Mouse (Mus musculus): ENCODE measurements around the gene Rflna. TPM values are rescaled to one million over a fixed set of nuclear protein-coding genes. Genes with fewer than 3 reads are reported as not detected.

Rflna gene
- 0.32 TPM for polyA plus RNA-seq (2012; fragmentation: generic; extraction: Trizol)

DNA sequence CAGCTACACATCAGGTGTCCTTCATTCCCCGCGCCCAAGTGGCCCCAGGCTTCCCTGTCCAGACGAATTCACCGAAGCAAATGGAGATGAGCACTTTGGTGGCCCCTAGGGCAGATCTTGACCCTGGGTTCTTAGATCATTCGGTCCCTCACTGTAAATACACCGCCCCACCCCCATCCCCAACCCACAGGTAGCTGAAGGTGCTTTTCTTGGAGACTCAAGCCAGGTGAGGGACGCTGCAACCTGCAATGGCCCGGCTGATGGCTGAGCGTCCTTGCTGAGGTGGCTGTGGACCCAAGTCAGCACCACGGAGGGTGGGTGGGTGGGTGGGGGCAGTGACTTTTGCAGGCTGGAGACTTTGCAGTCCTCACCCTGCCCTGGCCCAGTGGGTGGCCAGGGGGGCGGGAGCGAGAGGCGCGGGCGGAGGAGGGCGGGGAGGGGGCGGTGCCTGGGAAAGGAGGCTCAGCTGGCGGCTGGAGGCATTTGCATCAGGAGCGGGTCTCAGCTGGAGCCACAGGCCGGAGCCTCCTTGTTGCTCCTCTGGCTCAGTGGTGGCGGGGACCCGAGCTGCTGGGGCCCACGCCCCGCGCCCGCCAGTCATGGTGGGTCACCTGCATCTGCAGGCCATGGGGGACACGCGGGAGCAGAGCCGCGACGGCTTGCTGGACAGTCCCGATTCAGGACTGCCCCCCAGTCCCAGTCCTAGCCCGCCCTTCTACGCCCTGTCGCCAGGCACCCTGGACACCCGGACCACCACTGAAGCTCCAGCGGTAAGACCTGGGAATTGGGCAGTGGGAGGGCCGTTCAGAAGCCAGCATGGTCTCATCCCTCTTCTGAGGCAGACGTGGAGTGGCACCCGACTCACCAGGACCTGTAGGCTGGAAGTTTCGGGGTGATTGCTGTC is at the start of gene Rflna:
Rflna (plus strand) TSS at position 253 of the 904 bp plus-strand sequence.
- Histone ChIP-seq H3K4me3 (no peak within 1 kb of the TSS), H3K79me2 (ENCODE audit: control insufficient read depth, insufficient read depth) (no peaks in the 10 kb centered on the region), H3K4me2 (ENCODE audit: low read depth) (no peak within 1 kb of the TSS), H3K36me3 (ENCODE audit: control insufficient read depth, insufficient read depth) (no peaks in the 10 kb centered on the region), H3ac (ENCODE audit: control insufficient read depth, insufficient read length) (no peak within 1 kb of the TSS), H3K27me3 (ENCODE audit: control insufficient read depth, insufficient read depth, insufficient read length) (no peaks in the 10 kb centered on the region)
- TF ChIP-seq REST (IDR thresholded peaks at IDR 0.05; ENCODE audit: insufficient read depth, insufficient read length) (no peak), USF1 (IDR thresholded peaks at IDR 0.05; ENCODE audit: low read depth) (no peak), POLR2A (IDR thresholded peaks at IDR 0.05; ENCODE audit: insufficient read length, low read depth) (no peak), POLR2AphosphoS2 (IDR thresholded peaks at IDR 0.05; ENCODE audit: insufficient read length, low read depth) (no peak), SRF (IDR thresholded peaks at IDR 0.05; ENCODE audit: control insufficient read depth, insufficient read length, low read depth) (no peak), E2F4 (IDR thresholded peaks at IDR 0.05; ENCODE audit: insufficient read depth) (no peak), TCF12 (IDR thresholded peaks at IDR 0.05; ENCODE audit: insufficient read depth, poor library complexity, severe bottlenecking) (no peak), CEBPB (IDR thresholded peaks at IDR 0.05; ENCODE audit: insufficient read depth, poor library complexity, severe bottlenecking) (no peak)

DNA sequence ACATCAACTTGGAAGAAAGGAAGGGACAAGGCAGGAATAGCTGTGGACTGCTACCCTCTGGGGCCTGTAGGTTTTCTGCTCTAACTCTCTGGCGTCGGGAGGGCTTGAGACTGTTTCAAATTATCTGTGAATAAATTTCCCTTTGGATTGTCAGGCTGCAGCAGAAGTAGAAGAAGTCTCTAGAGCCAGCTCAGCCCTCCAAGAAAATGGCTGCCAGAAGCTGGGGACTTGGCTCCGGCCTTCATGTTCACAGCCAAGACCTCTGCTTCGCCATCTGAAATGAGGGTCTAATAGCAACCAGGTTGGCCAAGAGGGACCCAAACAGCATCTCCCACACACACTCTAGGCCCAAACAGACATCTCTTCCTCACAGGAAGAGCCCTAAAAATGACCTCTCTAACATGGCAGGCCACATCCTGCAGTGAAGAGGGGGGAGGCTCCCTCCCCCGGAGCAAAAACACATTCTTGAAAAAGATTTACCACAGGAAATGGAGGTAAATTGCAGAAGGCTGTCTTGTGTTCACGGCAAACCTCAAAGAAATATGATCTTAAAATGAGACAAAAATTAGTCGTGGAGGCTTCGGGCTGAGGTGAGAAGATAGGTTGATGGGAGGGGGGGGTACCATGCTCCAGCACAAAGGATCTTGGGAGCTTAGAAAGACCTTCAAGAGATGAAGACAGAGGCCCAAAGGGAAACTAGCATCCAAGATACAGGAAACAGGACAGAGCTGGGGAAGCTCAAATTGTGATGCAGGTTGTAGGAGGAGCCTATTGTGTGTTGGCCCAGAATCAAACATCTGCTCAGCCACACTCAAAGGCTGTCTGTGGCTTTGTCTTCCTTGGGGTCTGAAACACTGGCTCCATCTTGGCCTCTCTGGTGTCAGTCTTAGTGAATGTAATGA is 48.4 kb upstream of the Rflna start:
- H3ac ChIP-seq (ENCODE audit: control insufficient read depth, insufficient read length): no peak overlapping the region
- H3K4me2 ChIP-seq (ENCODE audit: low read depth): no peak overlapping the region
- TF ChIP-seq POLR2A (IDR thresholded peaks at IDR 0.05; ENCODE audit: insufficient read length, low read depth) (no peak), TCF3 (IDR thresholded peaks at IDR 0.05; ENCODE audit: insufficient read length, low read depth) (no peak), MYOG (IDR thresholded peaks at IDR 0.05; ENCODE audit: control insufficient read depth in 1 of 3, insufficient read depth in 1 of 3, insufficient read length in 2 of 3, low read depth in 2 of 3) (no peak), USF1 (IDR thresholded peaks at IDR 0.05; ENCODE audit: low read depth) (no peak), MYOD1 (IDR thresholded peaks at IDR 0.05; ENCODE audit: control insufficient read depth in 1 of 3, insufficient read length in 2 of 3, low read depth in 2 of 3) (no peak), REST (IDR thresholded peaks at IDR 0.05; ENCODE audit: insufficient read depth, insufficient read length) (no peak), TCF12 (IDR thresholded peaks at IDR 0.05; ENCODE audit: insufficient read depth, poor library complexity, severe bottlenecking) (no peak), SRF (IDR thresholded peaks at IDR 0.05; ENCODE audit: control insufficient read depth, insufficient read length, low read depth) (no peak), POLR2AphosphoS2 (IDR thresholded peaks at IDR 0.05; ENCODE audit: insufficient read length, low read depth) (no peak), MAX (IDR thresholded peaks at IDR 0.05; ENCODE audit: low read depth) (no peak), CEBPB (IDR thresholded peaks at IDR 0.05; ENCODE audit: insufficient read depth, poor library complexity, severe bottlenecking) (no peak), E2F4 (IDR thresholded peaks at IDR 0.05; ENCODE audit: insufficient read depth) (no peak)
- no peak overlapping the region for H3K4me3 ChIP-seq
- no peaks in the 10 kb centered on the region for H3K79me2 ChIP-seq (ENCODE audit: control insufficient read depth, insufficient read depth)
- no peaks in the 10 kb centered on the region for H3K27me3 ChIP-seq (ENCODE audit: control insufficient read depth, insufficient read depth, insufficient read length)
- H3K36me3 ChIP-seq (ENCODE audit: control insufficient read depth, insufficient read depth): no peaks in the 10 kb centered on the region

DNA sequence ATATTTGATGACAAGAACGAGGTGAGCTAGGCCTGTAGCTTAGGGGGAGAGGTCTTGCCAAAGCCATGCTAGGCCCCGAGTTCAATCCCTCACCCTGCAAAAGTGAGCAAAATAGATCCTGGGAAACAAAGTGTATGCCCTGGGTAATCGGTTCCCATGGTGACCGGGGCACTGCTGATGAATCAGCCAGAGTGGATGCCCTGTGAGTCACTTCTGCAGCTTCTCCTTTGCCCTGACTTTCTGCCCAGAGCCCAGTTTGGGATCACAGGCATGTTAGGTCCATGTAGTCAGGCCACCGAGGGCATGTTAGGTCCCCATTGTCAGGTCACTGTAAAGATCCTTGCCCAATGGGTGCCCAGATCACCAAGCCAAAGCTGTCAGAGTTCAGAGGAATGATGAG is 45.5 kb upstream of the Rflna start:
- Histone ChIP-seq H3K79me2 (ENCODE audit: control insufficient read depth, insufficient read depth) (no peaks in the 10 kb centered on the region), H3K36me3 (ENCODE audit: control insufficient read depth, insufficient read depth) (no peaks in the 10 kb centered on the region), H3K4me2 (ENCODE audit: low read depth) (peak overlapping the region; percentile 42), H3K4me3 (no peak overlapping the region), H3ac (ENCODE audit: control insufficient read depth, insufficient read length) (no peak overlapping the region), H3K27me3 (ENCODE audit: control insufficient read depth, insufficient read depth, insufficient read length) (no peaks in the 10 kb centered on the region)
- TF ChIP-seq CEBPB (IDR thresholded peaks at IDR 0.05; ENCODE audit: insufficient read depth, poor library complexity, severe bottlenecking) (no peak), E2F4 (IDR thresholded peaks at IDR 0.05; ENCODE audit: insufficient read depth) (no peak), TCF12 (IDR thresholded peaks at IDR 0.05; ENCODE audit: insufficient read depth, poor library complexity, severe bottlenecking) (no peak), TCF3 (IDR thresholded peaks at IDR 0.05; ENCODE audit: insufficient read length, low read depth) (no peak)

DNA sequence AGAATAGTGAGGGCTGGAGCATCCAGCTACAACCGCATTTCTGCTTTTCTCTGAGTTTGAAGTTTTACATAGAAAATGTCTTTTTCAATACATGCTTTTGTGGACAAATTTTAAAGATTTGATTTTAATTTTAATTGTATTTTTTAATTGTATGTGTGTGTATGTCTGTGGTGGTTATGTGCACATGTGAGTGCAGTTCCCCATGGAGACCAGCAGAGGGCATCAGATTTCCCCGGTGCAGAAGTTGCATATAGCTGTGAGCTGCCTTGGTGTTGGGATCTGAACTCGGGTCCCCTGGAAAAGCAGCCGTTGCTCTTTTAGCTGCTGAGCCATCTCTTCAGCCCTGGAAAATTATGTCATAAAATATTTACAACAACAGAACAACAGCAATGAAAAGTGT is 43.9 kb upstream of the Rflna start:
- no peaks in the 10 kb centered on the region for H3K36me3 ChIP-seq (ENCODE audit: control insufficient read depth, insufficient read depth)
- no peaks in the 10 kb centered on the region for H3K79me2 ChIP-seq (ENCODE audit: control insufficient read depth, insufficient read depth)
- H3K27me3 ChIP-seq (ENCODE audit: control insufficient read depth, insufficient read depth, insufficient read length): no peaks in the 10 kb centered on the region
- H3ac ChIP-seq (ENCODE audit: control insufficient read depth, insufficient read length): no peak overlapping the region
- H3K4me3 ChIP-seq: no peak overlapping the region
- no peak overlapping the region for H3K4me2 ChIP-seq (ENCODE audit: low read depth)
- no peak for TF ChIP-seq POLR2AphosphoS2 (IDR thresholded peaks at IDR 0.05; ENCODE audit: insufficient read length, low read depth)
- TF ChIP-seq USF1 (IDR thresholded peaks at IDR 0.05; ENCODE audit: low read depth): no peak
- no peak for TF ChIP-seq TCF3 (IDR thresholded peaks at IDR 0.05; ENCODE audit: insufficient read length, low read depth)
- TF ChIP-seq MYOD1 (IDR thresholded peaks at IDR 0.05; ENCODE audit: control insufficient read depth in 1 of 3, insufficient read length in 2 of 3, low read depth in 2 of 3): no peak
- TF ChIP-seq E2F4 (IDR thresholded peaks at IDR 0.05; ENCODE audit: insufficient read depth): no peak

Measured in myocyte (in vitro differentiated cells).